Mouse (Mus musculus) midbrain, embryonic 14.5 days (tissue): ENCODE results near the gene Bcor. TPM values are rescaled to one million over a fixed set of nuclear protein-coding genes. Genes with fewer than 3 reads are reported as not detected.

Source experiments
- ATAC-seq: fragments of 200-750 bp; cut with Nextera tagmentation; 2 replicates; pipeline ENCODE4 v1.8.0; 2017; ENCODE audit warnings: moderate number of reproducible peaks, moderate library complexity; ENCODE audit not compliant: low FRiP score, low TSS enrichment
- DNase-seq: peaks from one replicate; pipeline ENCODE4 v3.0.0-alpha.2; 2015
- H3K27ac ChIP-seq: fragments of 300-500 bp; sonication (generic); replicated peaks from 2 replicates; pipeline ENCODE4 v1.5.1; 2014; ENCODE audit warnings: mild to moderate bottlenecking, low read depth, low read length, moderate library complexity
- H3K27me3 ChIP-seq: fragments of 300-500 bp; sonication (generic); 2 replicates; pipeline ENCODE4 v1.6.1; 2014; ENCODE audit warnings: low read length, control low read depth, mixed read lengths; ENCODE audit not compliant: control insufficient read depth, insufficient read depth
- H3K36me3 ChIP-seq: fragments of 300-500 bp; sonication (generic); 2 replicates; pipeline ENCODE4 v1.6.1; 2014; ENCODE audit warnings: low read length, control low read depth; ENCODE audit not compliant: control insufficient read depth, insufficient read depth
- H3K4me1 ChIP-seq: fragments of 300-500 bp; sonication (generic); 2 replicates; pipeline ENCODE4 v1.6.1; 2014; ENCODE audit warnings: mild to moderate bottlenecking, antibody characterized with exemption, low read length, control low read depth; ENCODE audit not compliant: control insufficient read depth, insufficient read depth
- H3K4me2 ChIP-seq: fragments of 300-500 bp; sonication (generic); 2 replicates; pipeline ENCODE4 v1.6.1; 2014; ENCODE audit warnings: mild to moderate bottlenecking, low read length, moderate library complexity
- H3K4me3 ChIP-seq: fragments of 300-500 bp; sonication (generic); replicated peaks from 2 replicates; pipeline ENCODE4 v1.5.1; 2014; ENCODE audit warnings: low read depth, low read length
- H3K9ac ChIP-seq: fragments of 300-500 bp; sonication (generic); replicated peaks from 2 replicates; pipeline ENCODE4 v1.6.1; 2014; ENCODE audit warnings: mild to moderate bottlenecking, low read length, moderate library complexity
- H3K9me3 ChIP-seq: fragments of 300-500 bp; sonication (generic); 2 replicates; pipeline ENCODE4 v1.6.1; 2016; ENCODE audit warnings: low read length, control low read depth, mixed read lengths; ENCODE audit not compliant: control insufficient read depth
- WGBS: fragments of 180-500 bp; shearing (Covaris S2); extraction: QIAGEN DNeasy Blood & Tissue Kit; methylation state at CpG from one replicate; pipeline ENCODE4 v1.1.7; 2014; 5-methylcytosine and 5-hydroxymethylcytosine counted together
- polyA plus RNA-seq: library from polyadenylated mRNA; unstranded; fragments of >200 nt; fragmentation: Nextera tagmentation; extraction: Ambion mirVana; gene quantifications from 2 replicates; pipeline ENCODE4 v1.2.1, GENCODE M21; 2014

The Bcor gene
- polyA plus RNA-seq, 1 experiment from 2014 or later = 26.6 TPM

- DNase-seq = peak; percentile 23
- H3K27me3 ChIP-seq = peaks cover 11% of the 10 kb centered on the region; the same call in 1 of the 2 replicates
- WGBS = 14% methylated on average over 7 of the region's 7 CpGs
Observed at GRCm38 (mm10) chrX:12138266-12138665, 21.9 kb downstream of the Bcor start.

GRCm38 (mm10) chrX:12137121-12137521, 23.0 kb downstream of the Bcor start:
- peak; percentile 67 for DNase-seq
- 4% methylated on average over 25 of the region's 25 CpGs for WGBS
- peak overlapping the region; percentile 53 for H3K9ac ChIP-seq
- H3K4me2 ChIP-seq = peak overlapping the region; percentile 70
- H3K36me3 ChIP-seq = no peaks in the 10 kb centered on the region
- H3K9me3 ChIP-seq = no peaks in the 10 kb centered on the region
- peak overlapping the region; percentile 92 for H3K27ac ChIP-seq
- ATAC-seq = no peak
- H3K4me1 ChIP-seq = peaks cover 15% of the 10 kb centered on the region; the same call in 1 of the 2 replicates
- H3K4me3 ChIP-seq = peak overlapping the region; percentile 34
- peaks cover 11% of the 10 kb centered on the region; the same call in 1 of the 2 replicates for H3K27me3 ChIP-seq

More at GRCm38 (mm10) chrX:12138266-12138665, 21.9 kb downstream of the Bcor start:
- Histone ChIP-seq H3K27ac (no peak overlapping the region), H3K4me1 (peaks cover 15% of the 10 kb centered on the region; the same call in 1 of the 2 replicates), H3K4me3 (no peak overlapping the region), H3K36me3 (no peaks in the 10 kb centered on the region), H3K4me2 (no peak overlapping the region), H3K9me3 (no peaks in the 10 kb centered on the region), H3K9ac (no peak overlapping the region)
- ATAC-seq = no peak

- Histone ChIP-seq H3K4me3 (peak overlapping the region; percentile 34), H3K36me3 (no peaks in the 10 kb centered on the region), H3K27ac (peak overlapping the region; percentile 92), H3K4me1 (peaks cover 15% of the 10 kb centered on the region; the same call in 1 of the 2 replicates), H3K9me3 (no peaks in the 10 kb centered on the region), H3K27me3 (peaks cover 12% of the 10 kb centered on the region; the same call in 1 of the 2 replicates), H3K9ac (peak overlapping the region; percentile 53), H3K4me2 (peak overlapping the region; percentile 70)
- DNase-seq (peak; percentile 72), ATAC-seq (0 out of 2 replicates have a peak, but pooled peaks have one; percentile 26)
- WGBS = 3% methylated on average over 50 of the region's 50 CpGs
Observed at GRCm38 (mm10) chrX:12136261-12137101, 23.7 kb downstream of the Bcor start.

- H3K4me2 ChIP-seq = peak overlapping the region; percentile 70
- H3K4me3 ChIP-seq = peak overlapping the region; percentile 34
- H3K9me3 ChIP-seq = no peaks in the 10 kb centered on the region
- H3K9ac ChIP-seq = peak overlapping the region; percentile 53
- no peaks in the 10 kb centered on the region for H3K36me3 ChIP-seq
- peaks cover 19% of the 10 kb centered on the region; the same call in 1 of the 2 replicates for H3K27me3 ChIP-seq
- H3K27ac ChIP-seq = peak overlapping the region; percentile 92
- WGBS = 3% methylated on average over 60 of the region's 75 CpGs
- H3K4me1 ChIP-seq = peaks cover 15% of the 10 kb centered on the region; the same call in 1 of the 2 replicates
- ATAC-seq (peak; percentile 40), DNase-seq (peak; percentile 85)
Observed at GRCm38 (mm10) chrX:12135121-12136111, 24.7 kb downstream of the Bcor start.

DNA sequence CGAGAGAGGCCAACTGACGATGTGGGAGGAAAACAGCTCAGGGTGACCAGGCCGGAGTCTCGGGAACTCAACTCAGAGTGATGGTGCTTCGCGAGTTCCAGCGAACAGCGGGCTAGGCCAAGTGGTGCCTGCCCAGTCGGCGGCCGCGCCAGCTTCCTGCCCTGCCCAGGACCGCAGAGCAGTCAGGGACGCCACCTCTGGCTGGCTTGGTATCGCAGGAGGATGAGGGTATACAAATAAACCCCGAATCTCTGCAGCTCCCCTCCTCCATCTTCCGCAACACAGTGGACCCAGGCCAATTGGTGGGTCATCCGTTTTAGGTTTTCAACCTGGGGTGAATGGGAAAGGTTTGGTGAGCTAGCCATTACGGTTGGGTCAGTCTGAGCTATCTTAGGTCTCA, 25.6 kb downstream of the Bcor start:
- H3K9ac ChIP-seq = no peak overlapping the region; the same call in 1 of the 2 replicates
- 6% methylated on average over 19 of the region's 19 CpGs for WGBS
- peaks cover 15% of the 10 kb centered on the region; the same call in 1 of the 2 replicates for H3K4me1 ChIP-seq
- peak overlapping the region; percentile 34; the same call in 1 of the 2 replicates for H3K4me3 ChIP-seq
- no peaks in the 10 kb centered on the region for H3K9me3 ChIP-seq
- peaks cover 21% of the 10 kb centered on the region for H3K27me3 ChIP-seq
- ATAC-seq (no peak; the same call in 1 of the 2 replicates), DNase-seq (peak; percentile 69)
- peak overlapping the region; percentile 70 for H3K4me2 ChIP-seq
- H3K27ac ChIP-seq = peak overlapping the region; percentile 92; the same call in 1 of the 2 replicates
- H3K36me3 ChIP-seq = no peaks in the 10 kb centered on the region

DNA sequence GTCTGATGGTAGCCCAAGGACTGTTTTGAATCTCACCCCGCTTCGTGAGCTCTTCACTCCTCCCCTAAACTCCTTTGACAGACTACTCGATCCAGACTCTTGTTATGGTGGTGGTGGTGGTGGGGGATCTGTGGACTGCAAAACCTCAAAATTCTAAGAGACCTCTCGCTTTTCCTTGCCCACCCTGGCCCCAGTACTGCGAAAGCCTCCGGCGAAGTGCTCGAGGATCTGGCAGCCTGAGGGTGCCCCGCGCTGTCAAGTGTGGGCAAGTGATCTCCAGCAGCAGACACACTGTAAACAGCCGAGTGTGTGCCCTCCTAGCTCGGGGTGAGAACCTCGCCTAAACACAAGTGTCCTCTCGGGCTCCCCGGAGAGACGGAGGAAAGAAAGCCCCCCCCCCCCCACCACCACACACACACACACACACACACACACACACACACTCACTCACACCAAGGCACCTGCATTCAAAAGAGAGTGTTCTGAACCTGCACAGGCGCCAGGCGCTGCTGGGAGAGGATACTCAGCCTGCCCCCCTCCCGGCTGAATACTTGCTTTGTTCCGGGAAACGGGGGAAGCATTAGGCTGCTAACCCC, 26.2 kb downstream of the Bcor start:
- DNase-seq = no peak
- Histone ChIP-seq H3K4me3 (0 out of 2 replicates have a peak overlapping the region, but pooled peaks have one; percentile 19), H3K4me2 (peak overlapping the region; percentile 70), H3K27me3 (peaks cover 27% of the 10 kb centered on the region), H3K9me3 (no peaks in the 10 kb centered on the region), H3K27ac (peak overlapping the region; percentile 45), H3K36me3 (no peaks in the 10 kb centered on the region), H3K4me1 (peaks cover 15% of the 10 kb centered on the region; the same call in 1 of the 2 replicates), H3K9ac (peak overlapping the region; percentile 45; the same call in 1 of the 2 replicates)
- ATAC-seq = no peak
- 4% methylated on average over 21 of the region's 21 CpGs for whole genome bisulfite sequencing

- H3K27me3 ChIP-seq = peaks cover 27% of the 10 kb centered on the region
- WGBS = 5% methylated on average over 49 of the region's 49 CpGs
- H3K36me3 ChIP-seq = no peaks in the 10 kb centered on the region
- H3K4me2 ChIP-seq = peak overlapping the region; percentile 70
- peaks cover 15% of the 10 kb centered on the region; the same call in 1 of the 2 replicates for H3K4me1 ChIP-seq
- H3K9ac ChIP-seq = peak overlapping the region; percentile 45
- peak overlapping the region; percentile 45; the same call in 1 of the 2 replicates for H3K27ac ChIP-seq
- 0 out of 2 replicates have a peak overlapping the region, but pooled peaks have one; percentile 19 for H3K4me3 ChIP-seq
- DNase-seq (peak; percentile 74), ATAC-seq (0 out of 2 replicates have a peak, but pooled peaks have one; percentile 1)
- no peaks in the 10 kb centered on the region for H3K9me3 ChIP-seq
Observed at GRCm38 (mm10) chrX:12133178-12133835, 26.8 kb downstream of the Bcor start.
